Mouse (Mus musculus) limb, embryonic 14.5 days (tissue): ENCODE results near the gene Hus1b. TPM values are rescaled to one million over a fixed set of nuclear protein-coding genes. Genes with fewer than 3 reads are reported as not detected.

Experiments
- ATAC-seq: fragments of 200-750 bp; cut with Nextera tagmentation; 2 replicates; pipeline ENCODE4 v1.8.0; 2017; ENCODE audit warnings: low read depth, moderate number of reproducible peaks, moderate TSS enrichment; ENCODE audit not compliant: low FRiP score
- DNase-seq: peaks from one replicate; pipeline ENCODE4 v3.0.0-alpha.2; 2015; ENCODE audit warnings: low spot score
- H3K27ac ChIP-seq: fragments of 300-500 bp; sonication (generic); replicated peaks from 2 replicates; pipeline ENCODE4 v1.5.1; 2014; ENCODE audit warnings: low read depth, mild to moderate bottlenecking, low read length, moderate library complexity, mixed read lengths
- H3K27me3 ChIP-seq: fragments of 300-500 bp; sonication (generic); 2 replicates; pipeline ENCODE4 v1.6.1; 2014; ENCODE audit warnings: low read length, mixed read lengths; ENCODE audit not compliant: control insufficient read depth, insufficient read depth
- H3K36me3 ChIP-seq: fragments of 300-500 bp; sonication (generic); 2 replicates; pipeline ENCODE4 v1.6.1; 2014; ENCODE audit warnings: mild to moderate bottlenecking, low read length, moderate library complexity, mixed read lengths; ENCODE audit not compliant: control insufficient read depth, insufficient read depth
- H3K4me1 ChIP-seq: fragments of 300-500 bp; sonication (generic); 2 replicates; pipeline ENCODE4 v1.6.1; 2014; ENCODE audit warnings: antibody characterized with exemption, low read length, mixed read lengths; ENCODE audit not compliant: control insufficient read depth, insufficient read depth
- H3K4me2 ChIP-seq: fragments of 300-500 bp; sonication (generic); replicated peaks from 2 replicates; pipeline ENCODE4 v1.6.1; 2014; ENCODE audit warnings: low read depth, mild to moderate bottlenecking, low read length, moderate library complexity; ENCODE audit not compliant: severe bottlenecking
- H3K4me3 ChIP-seq: fragments of 300-500 bp; sonication (generic); replicated peaks from 2 replicates; pipeline ENCODE4 v1.5.1; 2014; ENCODE audit warnings: low read length
- H3K9ac ChIP-seq: fragments of 300-500 bp; sonication (generic); 2 replicates; pipeline ENCODE4 v1.6.1; 2014; ENCODE audit warnings: mild to moderate bottlenecking, low read depth, low read length, moderate library complexity; ENCODE audit not compliant: severe bottlenecking
- H3K9me3 ChIP-seq: fragments of 300-500 bp; sonication (generic); 2 replicates; pipeline ENCODE4 v1.6.1; 2016; ENCODE audit warnings: low read length; ENCODE audit not compliant: control insufficient read depth
- POLR2A ChIP-seq: fragments of 200-500 bp; IDR thresholded peaks from 2 replicates; pipeline ENCODE4 v1.8.0; 2012; ENCODE audit warnings: inconsistent platforms, mild to moderate bottlenecking, moderate library complexity, borderline replicate concordance; ENCODE audit not compliant: insufficient read depth, insufficient read length; ENCODE audit errors: extremely low read depth
- WGBS: fragments of 180-500 bp; shearing (Covaris S2); extraction: QIAGEN DNeasy Blood & Tissue Kit; methylation state at CpG from one replicate; pipeline ENCODE4 v1.1.7; 2014; 5-methylcytosine and 5-hydroxymethylcytosine counted together
- polyA plus RNA-seq, 2 experiments: library from polyadenylated mRNA; depleted of rRNA in 1 of 2; stranded (reverse) in 1 of 2; unstranded in 1 of 2; fragments of >200 nt; fragmentation: Nextera tagmentation in 1 of 2; extraction: Ambion mirVana in 1 of 2; gene quantifications; 2 replicates each; pipeline versions ENCODE4 v1.2.1 to v1.2.3; 2012 to 2014

The Hus1b gene
- polyA plus RNA-seq, 2 experiments: 0.21 TPM

DNA sequence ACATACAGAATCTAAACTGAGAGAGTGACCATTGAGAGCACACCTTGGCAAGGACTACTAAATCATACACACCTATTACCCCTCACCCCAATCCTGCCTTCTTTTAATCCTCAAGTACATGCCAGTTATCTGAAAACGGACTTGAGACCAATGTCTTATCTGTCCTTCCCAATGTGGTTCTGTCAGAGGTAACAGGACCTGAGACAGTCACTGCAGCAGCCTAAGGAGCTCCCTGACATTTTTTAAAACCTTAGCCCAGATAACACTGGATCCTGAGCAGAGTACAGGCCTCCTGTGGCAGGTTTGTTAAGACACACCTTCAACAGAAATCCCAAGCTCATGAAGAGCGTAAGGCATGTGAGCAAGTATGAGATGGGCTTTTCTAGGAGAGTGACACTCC lies 18.4 kb downstream of the Hus1b start:
- TF ChIP-seq POLR2A: no peak
- Histone ChIP-seq H3K4me1 (peaks cover 9% of the 10 kb centered on the region; the same call in 1 of the 2 replicates), H3K4me2 (no peak overlapping the region), H3K36me3 (peaks cover 13% of the 10 kb centered on the region), H3K27me3 (no peaks in the 10 kb centered on the region), H3K9ac (no peak overlapping the region), H3K4me3 (no peak overlapping the region), H3K27ac (no peak overlapping the region), H3K9me3 (no peaks in the 10 kb centered on the region)
- no peak for DNase-seq
- ATAC-seq: no peak
- WGBS: 93% methylated on average over 2 of the region's 2 CpGs

DNA sequence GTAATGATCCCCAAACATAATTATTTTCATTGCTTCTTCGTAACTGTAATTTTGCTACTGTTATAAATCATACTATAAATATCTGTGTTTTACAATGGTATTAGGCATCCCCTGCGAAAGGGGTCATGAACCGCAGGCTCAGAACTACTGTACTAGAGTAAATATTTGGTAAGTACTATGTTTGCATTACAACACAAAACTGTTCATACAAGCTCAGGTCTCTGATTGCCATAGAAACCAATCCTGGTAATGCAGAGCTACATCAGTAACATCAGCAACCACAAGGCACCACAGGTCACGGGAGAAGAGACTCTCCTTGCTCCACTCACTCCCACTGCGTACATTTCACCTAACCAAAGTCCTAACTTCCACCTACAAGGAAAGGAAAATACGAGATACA lies 23.3 kb downstream of the Hus1b start:
- Histone ChIP-seq H3K27me3 (no peaks in the 10 kb centered on the region), H3K9ac (no peak overlapping the region), H3K4me3 (no peak overlapping the region), H3K4me2 (no peak overlapping the region), H3K36me3 (peaks cover 9% of the 10 kb centered on the region), H3K4me1 (no peaks in the 10 kb centered on the region), H3K27ac (no peak overlapping the region), H3K9me3 (no peaks in the 10 kb centered on the region)
- TF ChIP-seq POLR2A: no peak
- ATAC-seq (no peak), DNase-seq (no peak)
- 86% methylated on average over 6 of the region's 6 CpGs for WGBS

DNA sequence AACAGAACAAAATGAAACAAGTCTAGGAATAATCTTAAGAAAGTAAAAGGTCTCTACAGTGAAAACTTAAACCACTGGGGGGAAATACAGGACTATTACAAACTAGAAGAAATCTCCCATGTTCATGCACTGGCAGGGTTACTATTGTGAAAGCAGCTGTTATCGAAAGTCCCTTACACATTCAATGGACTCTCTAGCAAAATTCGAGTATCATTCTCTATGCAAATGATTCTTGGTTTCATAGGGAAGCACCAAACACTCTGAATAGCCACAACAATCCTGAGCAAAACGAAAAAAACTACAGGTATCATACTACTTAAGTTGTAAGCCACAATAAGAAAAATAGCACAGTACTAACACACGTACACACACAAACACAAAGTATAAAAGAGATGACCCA lies 25.6 kb downstream of the Hus1b start:
- no peak for DNase-seq
- Histone ChIP-seq H3K9me3 (no peaks in the 10 kb centered on the region), H3K27ac (no peak overlapping the region), H3K4me1 (no peaks in the 10 kb centered on the region), H3K36me3 (peaks cover 14% of the 10 kb centered on the region), H3K4me2 (no peak overlapping the region), H3K9ac (no peak overlapping the region), H3K4me3 (no peak overlapping the region), H3K27me3 (no peaks in the 10 kb centered on the region)
- WGBS: 90% methylated on average over 4 of the region's 4 CpGs
- no peak for TF ChIP-seq POLR2A
- ATAC-seq: no peak

DNA sequence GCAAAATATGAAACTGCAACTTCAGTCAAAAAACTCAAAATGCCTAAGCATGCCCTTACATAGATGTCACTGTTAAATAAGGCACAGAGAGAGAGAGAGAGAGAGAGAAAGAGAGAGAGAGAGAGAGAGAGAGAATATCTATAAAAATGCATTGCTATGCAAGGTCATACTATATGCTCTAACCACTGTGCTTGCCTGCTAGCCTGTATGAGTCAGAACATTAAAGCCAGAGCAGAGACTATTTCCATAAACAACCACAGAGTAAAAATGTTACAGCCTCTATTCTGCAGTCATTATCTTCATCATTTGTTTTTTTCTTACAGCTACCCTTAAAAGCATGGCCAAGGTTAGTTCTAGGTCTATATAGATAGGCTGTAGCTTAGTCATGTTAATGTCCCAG lies 33.8 kb downstream of the Hus1b start:
- H3K4me3 ChIP-seq: no peak overlapping the region
- H3K4me2 ChIP-seq: no peak overlapping the region
- no peaks in the 10 kb centered on the region for H3K9me3 ChIP-seq
- 0 out of 2 replicates have a peak, but pooled peaks cover under 1% of the 10 kb centered on the region for H3K36me3 ChIP-seq
- 0 out of 2 replicates have a peak, but pooled peaks cover 4% of the 10 kb centered on the region for H3K4me1 ChIP-seq
- H3K9ac ChIP-seq: no peak overlapping the region
- no peaks in the 10 kb centered on the region for H3K27me3 ChIP-seq
- no peak for ATAC-seq
- no peak overlapping the region for H3K27ac ChIP-seq
- no peak for DNase-seq
- no peak for TF ChIP-seq POLR2A

DNA sequence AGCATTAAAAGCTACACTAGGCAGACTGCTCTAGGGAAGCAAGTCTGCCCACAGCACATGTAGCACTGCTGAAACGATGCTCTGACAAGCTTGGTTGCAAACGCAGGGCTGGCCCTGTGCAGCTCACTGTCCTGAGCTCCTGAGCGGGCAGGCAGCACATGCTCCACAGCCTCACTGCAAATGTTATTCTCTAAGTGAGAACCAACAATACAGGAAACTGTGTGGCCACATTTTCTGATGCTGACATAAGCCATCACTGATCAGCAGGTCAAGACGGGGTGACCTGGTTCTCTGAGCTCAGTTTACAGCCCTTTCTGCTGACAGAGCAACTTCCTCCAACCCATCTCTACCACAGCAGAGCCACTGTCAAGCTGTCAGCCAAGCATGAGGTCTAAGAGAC lies 34.5 kb downstream of the Hus1b start:
- no peak for DNase-seq
- ATAC-seq: no peak
- 20% methylated on average over 4 of the region's 4 CpGs for WGBS
- no peaks in the 10 kb centered on the region; the same call in 1 of the 2 replicates for H3K36me3 ChIP-seq
- H3K4me1 ChIP-seq: 0 out of 2 replicates have a peak, but pooled peaks cover 4% of the 10 kb centered on the region
- no peaks in the 10 kb centered on the region for H3K9me3 ChIP-seq
- H3K27ac ChIP-seq: no peak overlapping the region
- H3K27me3 ChIP-seq: no peaks in the 10 kb centered on the region
- H3K4me2 ChIP-seq: no peak overlapping the region
- no peak overlapping the region for H3K4me3 ChIP-seq
- TF ChIP-seq POLR2A: no peak
- H3K9ac ChIP-seq: no peak overlapping the region
